Mouse (Mus musculus) megakaryocyte progenitor cell, adult 5-6 weeks (primary cell): ENCODE measurements around the gene Vwa7. TPM values are rescaled to one million over a fixed set of nuclear protein-coding genes. Genes with fewer than 3 reads are reported as not detected.
"Not testable (repeated sequence)": the region's sequence is repeated elsewhere in the genome, so short reads cannot be mapped to it uniquely, and the experiment has no call there.

Experiments
- ATAC-seq: replicated peaks from 2 replicates; pipeline ENCODE4 v1.8.0; 2016; ENCODE audit warnings: mild to moderate bottlenecking, moderate TSS enrichment, inconsistent platforms; ENCODE audit not compliant: poor library complexity
- total RNA-seq, 2 experiments: library from RNA; stranded (forward) in 1 of 2; stranded (reverse) in 1 of 2; fragments of 157-497, 149-512 nt in 1 of 2; fragments of 200-1000 nt in 1 of 2; gene quantifications; 2 replicates each; pipeline versions ENCODE4 v1.2.3 to v1.2.4; 2015 to 2017

The Vwa7 gene
- total RNA-seq (2015) (not detected in 2 replicates), total RNA-seq (2017) (0.17 TPM in 1 of 2 replicates, not detected in the other)

- ATAC-seq, result peak; percentile 49
Measured at GRCm38 (mm10) chr17:35016376-35016775, at the start of gene Vwa7. Gene Vwa7 (plus strand): TSS chr17:35016579.

- not testable (repeated sequence) for ATAC-seq
Measured at GRCm38 (mm10) chr17:34969822-34970221, 46.6 kb upstream of the Vwa7 start, which contains the start of gene Gm20481. Gene Gm20481 (plus strand): TSS chr17:34969912.

GRCm38 (mm10) chr17:34970850-34971249, 45.5 kb upstream of the Vwa7 start:
- not testable (repeated sequence) for ATAC-seq

- ATAC-seq, result peak; percentile 42
Measured at GRCm38 (mm10) chr17:34971694-34972068, 44.7 kb upstream of the Vwa7 start.

GRCm38 (mm10) chr17:34972069-34972749, 44.2 kb upstream of the Vwa7 start, which contains the start of the genes Hspa1a and Hspa1l:
Gene Hspa1a (minus strand): TSS chr17:34972156.
Gene Hspa1l (plus strand): TSS chr17:34972703.
- ATAC-seq, result peak; percentile 93

GRCm38 (mm10) chr17:34975581-34976492, 40.5 kb upstream of the Vwa7 start:
- ATAC-seq, result no peak

GRCm38 (mm10) chr17:34977000-34977399, 39.4 kb upstream of the Vwa7 start:
- no peak for ATAC-seq

GRCm38 (mm10) chr17:34978239-34978638, 38.1 kb upstream of the Vwa7 start:
- ATAC-seq, result no peak

GRCm38 (mm10) chr17:34979631-34980030, 36.7 kb upstream of the Vwa7 start:
- no peak for ATAC-seq

GRCm38 (mm10) chr17:34980655-34981054, 35.7 kb upstream of the Vwa7 start:
- peak; percentile 32; the same call in 1 of the 2 replicates for ATAC-seq

- peak; percentile 77 for ATAC-seq
Measured at GRCm38 (mm10) chr17:34981690-34982180, 34.6 kb upstream of the Vwa7 start, which contains the start of gene Lsm2. Gene Lsm2 (plus strand): TSS chr17:34981862.

- ATAC-seq, result peak; percentile 48
Measured at GRCm38 (mm10) chr17:34982328-34982727, 34.1 kb upstream of the Vwa7 start.

GRCm38 (mm10) chr17:34984218-34984617, 32.2 kb upstream of the Vwa7 start:
- ATAC-seq, result peak; percentile 47

GRCm38 (mm10) chr17:34994751-34995150, 21.6 kb upstream of the Vwa7 start:
- no peak for ATAC-seq

GRCm38 (mm10) chr17:34995192-34995591, 21.2 kb upstream of the Vwa7 start:
- not testable (repeated sequence) for ATAC-seq

GRCm38 (mm10) chr17:34995927-34996326, 20.5 kb upstream of the Vwa7 start:
- not testable (repeated sequence) for ATAC-seq

- no peak for ATAC-seq
Measured at GRCm38 (mm10) chr17:34996411-34997141, 19.8 kb upstream of the Vwa7 start.

GRCm38 (mm10) chr17:34997142-34997483, 19.3 kb upstream of the Vwa7 start:
- no peak for ATAC-seq

- no peak for ATAC-seq
Measured at GRCm38 (mm10) chr17:34998526-34999430, 17.6 kb upstream of the Vwa7 start.
